Mouse (Mus musculus) limb, embryonic 13.5 days (tissue): ENCODE results near the gene Gm20388. TPM values are rescaled to one million over a fixed set of nuclear protein-coding genes. Genes with fewer than 3 reads are reported as not detected.

ENCODE experiments used
- ATAC-seq: fragments of 200-750 bp; cut with Nextera tagmentation; 2 replicates; pipeline ENCODE4 v1.8.0; 2017; ENCODE audit warnings: low read depth, moderate number of reproducible peaks, moderate TSS enrichment; ENCODE audit not compliant: low FRiP score
- H3K27ac ChIP-seq: fragments of 300-500 bp; sonication (generic); 2 replicates; pipeline ENCODE4 v1.5.1; 2015; ENCODE audit warnings: inconsistent platforms, mild to moderate bottlenecking, moderate library complexity
- H3K27me3 ChIP-seq: fragments of 300-500 bp; sonication (generic); 2 replicates; pipeline ENCODE4 v1.6.1; 2015; ENCODE audit warnings: mild to moderate bottlenecking, inconsistent platforms
- H3K36me3 ChIP-seq: fragments of 300-500 bp; sonication (generic); 2 replicates; pipeline ENCODE4 v1.6.1; 2015; ENCODE audit warnings: inconsistent platforms, mild to moderate bottlenecking, moderate library complexity
- H3K4me1 ChIP-seq: fragments of 300-500 bp; sonication (generic); 2 replicates; pipeline ENCODE4 v1.6.1; 2015; ENCODE audit warnings: inconsistent platforms
- H3K4me2 ChIP-seq: fragments of 300-500 bp; sonication (generic); replicated peaks from 2 replicates; pipeline ENCODE4 v1.6.1; 2015; ENCODE audit warnings: inconsistent platforms, mild to moderate bottlenecking, moderate library complexity
- H3K4me3 ChIP-seq: fragments of 300-500 bp; sonication (generic); 2 replicates; pipeline ENCODE4 v1.5.1; 2015; ENCODE audit warnings: moderate library complexity, mild to moderate bottlenecking, inconsistent platforms
- H3K9ac ChIP-seq: fragments of 300-500 bp; sonication (generic); 2 replicates; pipeline ENCODE4 v1.6.1; 2015; ENCODE audit warnings: mild to moderate bottlenecking, inconsistent platforms
- H3K9me3 ChIP-seq: fragments of 300-500 bp; sonication (generic); 2 replicates; pipeline ENCODE4 v1.6.1; 2016; ENCODE audit warnings: inconsistent platforms
- WGBS: fragments of 180-500 bp; shearing (Covaris S2); methylation state at CpG from one replicate; pipeline ENCODE4 v1.1.7; 2015; 5-methylcytosine and 5-hydroxymethylcytosine counted together
- polyA plus RNA-seq: library from polyadenylated mRNA; unstranded; fragments of >200 nt; fragmentation: Nextera tagmentation; extraction: Ambion mirVana; gene quantifications from 2 replicates; pipeline ENCODE4 v1.2.1, GENCODE M21; 2015

Gm20388 gene
- polyA plus RNA-seq, 1 experiment from 2014 or later = 7.1 TPM

DNA sequence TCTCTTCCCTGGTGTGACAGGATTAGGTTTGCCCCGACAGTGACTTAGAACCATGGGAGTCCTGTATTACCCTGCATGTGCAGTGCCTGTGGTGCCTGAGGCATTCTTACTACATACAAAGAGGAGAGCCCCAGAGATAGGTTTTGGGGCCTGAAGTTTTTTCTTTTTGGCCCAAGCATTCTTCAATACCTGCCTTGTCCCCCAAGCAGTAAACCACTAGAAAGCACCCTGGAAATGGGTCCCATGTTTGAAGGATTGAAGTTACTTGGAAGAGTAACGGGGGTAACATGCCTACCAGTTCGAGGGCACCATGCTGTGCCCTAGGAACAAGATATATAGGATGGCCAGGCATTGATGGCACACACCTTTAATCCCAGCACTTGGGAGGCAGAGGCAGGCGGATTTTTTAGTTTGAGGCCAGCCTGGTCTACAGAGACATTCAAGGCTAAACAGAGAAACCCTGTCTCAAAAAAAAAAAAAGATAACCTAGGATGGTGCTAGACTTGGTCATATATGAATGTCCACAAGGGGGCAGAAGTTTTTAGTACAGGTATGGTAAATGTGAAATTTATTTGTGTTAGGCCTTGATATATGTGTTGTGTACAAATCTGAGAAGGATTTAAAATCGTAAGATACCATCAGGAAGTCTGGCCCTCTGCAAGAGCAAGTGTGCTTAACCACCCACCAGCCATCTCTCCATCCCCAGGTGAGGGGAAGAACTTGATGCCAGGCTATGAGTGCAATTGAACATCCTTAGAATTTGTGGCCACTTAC is 3195.1 kb downstream of the Gm20388 start:
- Histone ChIP-seq H3K9me3 (no peaks in the 10 kb centered on the region), H3K4me1 (peaks cover 16% of the 10 kb centered on the region), H3K9ac (no peak overlapping the region), H3K27me3 (no peaks in the 10 kb centered on the region), H3K4me2 (no peak overlapping the region), H3K36me3 (peaks cover 26% of the 10 kb centered on the region), H3K27ac (no peak overlapping the region), H3K4me3 (no peak overlapping the region)
- 70% methylated on average over 5 of the region's 5 CpGs for WGBS
- no peak for ATAC-seq

DNA sequence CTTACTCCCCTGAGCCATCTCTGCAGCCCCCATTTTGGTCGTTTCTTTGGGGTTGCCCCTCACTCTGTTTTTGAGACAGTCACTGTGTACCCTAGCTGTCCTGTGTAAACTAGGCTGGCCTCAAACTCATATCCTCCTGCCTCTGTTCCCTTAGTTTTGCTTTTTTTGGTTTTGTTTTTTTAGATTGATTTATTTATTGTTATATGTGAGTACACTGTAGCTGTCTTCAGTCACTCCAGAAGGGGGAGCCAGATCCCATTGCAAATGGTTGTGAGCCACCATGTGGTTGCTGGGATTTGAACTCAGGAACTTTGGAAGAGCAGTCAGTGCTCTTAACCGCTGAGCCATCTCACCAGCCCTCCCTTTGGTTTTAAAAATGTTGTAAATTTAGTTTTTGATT is 3195.9 kb downstream of the Gm20388 start:
- 43% methylated on average over 2 of the region's 2 CpGs for WGBS
- ATAC-seq = no peak
- no peaks in the 10 kb centered on the region for H3K9me3 ChIP-seq

DNA sequence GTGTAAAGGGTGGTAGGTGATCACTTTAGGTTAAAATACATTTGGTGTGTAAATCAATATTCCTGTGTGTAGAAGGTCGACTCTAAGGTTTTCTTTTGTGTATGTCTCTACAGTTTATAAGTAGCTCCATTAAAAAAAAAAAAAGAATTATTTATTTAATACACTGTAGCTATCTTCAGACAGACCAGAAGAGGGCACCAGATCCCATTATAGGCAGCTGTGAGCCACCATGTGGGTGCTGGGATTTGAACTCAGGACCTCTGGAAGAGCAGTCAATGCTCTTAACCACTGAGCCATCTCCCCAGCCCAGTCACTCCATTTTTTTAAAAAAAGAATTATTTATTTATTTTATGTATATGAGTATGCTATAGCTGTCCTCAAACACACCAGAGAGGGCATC is 3197.4 kb downstream of the Gm20388 start:
- Histone ChIP-seq H3K27ac (no peak overlapping the region), H3K9me3 (no peaks in the 10 kb centered on the region), H3K27me3 (no peaks in the 10 kb centered on the region), H3K4me3 (no peak overlapping the region), H3K36me3 (peaks cover 26% of the 10 kb centered on the region), H3K4me1 (peaks cover 13% of the 10 kb centered on the region), H3K9ac (no peak overlapping the region), H3K4me2 (no peak overlapping the region)
- ATAC-seq = no peak
- 71% methylated on average over 1 of the region's 1 CpGs for WGBS

More for the DNA sequence above, 3195.9 kb downstream of the Gm20388 start:
- H3K4me3 ChIP-seq = no peak overlapping the region
- H3K4me2 ChIP-seq = no peak overlapping the region
- peaks cover 16% of the 10 kb centered on the region for H3K4me1 ChIP-seq
- no peaks in the 10 kb centered on the region for H3K27me3 ChIP-seq
- no peak overlapping the region for H3K9ac ChIP-seq
- peaks cover 26% of the 10 kb centered on the region for H3K36me3 ChIP-seq
- H3K27ac ChIP-seq = no peak overlapping the region

DNA sequence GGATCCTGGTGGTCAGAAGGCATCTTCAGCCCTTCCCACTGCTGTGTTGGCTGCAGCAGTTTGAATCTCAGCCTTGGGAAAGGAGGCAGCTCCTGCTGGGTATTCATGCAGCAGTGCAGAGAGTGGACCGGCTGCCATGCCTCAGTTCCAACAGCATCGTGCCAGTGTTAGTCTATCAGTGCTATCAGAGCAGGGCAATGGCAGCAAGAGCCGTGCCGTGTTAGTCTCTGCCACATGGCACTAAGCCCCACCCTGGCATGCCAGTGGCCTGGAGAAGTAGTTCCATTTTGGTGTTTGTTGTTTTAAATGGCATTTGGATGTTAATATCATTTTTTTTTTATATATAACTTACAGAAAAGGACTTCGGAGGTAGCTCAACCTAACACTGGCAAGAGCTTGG is 3198.3 kb downstream of the Gm20388 start:
- Histone ChIP-seq H3K4me1 (peaks cover 5% of the 10 kb centered on the region), H3K36me3 (peaks cover 17% of the 10 kb centered on the region), H3K27ac (no peak overlapping the region), H3K9ac (no peak overlapping the region), H3K27me3 (no peaks in the 10 kb centered on the region), H3K4me3 (no peak overlapping the region), H3K9me3 (no peaks in the 10 kb centered on the region), H3K4me2 (no peak overlapping the region)
- 84% methylated on average over 5 of the region's 5 CpGs for WGBS
- ATAC-seq = no peak

DNA sequence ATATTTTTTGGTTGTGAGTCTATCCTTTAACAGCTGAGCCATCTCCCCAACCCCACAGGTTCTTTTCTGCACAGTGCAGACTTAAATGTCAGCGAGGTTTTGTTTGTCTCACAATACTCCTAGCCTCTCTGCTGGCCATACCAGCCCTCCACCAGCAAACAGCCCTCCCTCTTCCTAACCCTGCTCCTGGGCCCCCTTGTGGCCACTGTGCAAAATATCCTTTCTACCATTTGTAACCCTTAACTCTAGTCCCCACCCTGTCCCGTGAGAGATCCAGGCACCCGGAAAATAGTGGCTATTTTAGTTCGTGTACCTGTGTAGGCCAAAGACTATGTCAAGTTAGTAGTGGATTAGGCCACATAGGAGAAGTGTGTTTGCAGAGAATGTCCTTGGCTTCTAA is 3200.0 kb downstream of the Gm20388 start:
- Histone ChIP-seq H3K4me1 (no peaks in the 10 kb centered on the region), H3K27ac (no peak overlapping the region), H3K9me3 (no peaks in the 10 kb centered on the region), H3K27me3 (peaks cover 2% of the 10 kb centered on the region), H3K4me3 (no peak overlapping the region), H3K9ac (no peak overlapping the region), H3K4me2 (no peak overlapping the region), H3K36me3 (peaks cover 1% of the 10 kb centered on the region)
- 24% methylated on average over 4 of the region's 4 CpGs for WGBS
- 0 out of 2 replicates have a peak, but pooled peaks have one; percentile 66 for ATAC-seq

DNA sequence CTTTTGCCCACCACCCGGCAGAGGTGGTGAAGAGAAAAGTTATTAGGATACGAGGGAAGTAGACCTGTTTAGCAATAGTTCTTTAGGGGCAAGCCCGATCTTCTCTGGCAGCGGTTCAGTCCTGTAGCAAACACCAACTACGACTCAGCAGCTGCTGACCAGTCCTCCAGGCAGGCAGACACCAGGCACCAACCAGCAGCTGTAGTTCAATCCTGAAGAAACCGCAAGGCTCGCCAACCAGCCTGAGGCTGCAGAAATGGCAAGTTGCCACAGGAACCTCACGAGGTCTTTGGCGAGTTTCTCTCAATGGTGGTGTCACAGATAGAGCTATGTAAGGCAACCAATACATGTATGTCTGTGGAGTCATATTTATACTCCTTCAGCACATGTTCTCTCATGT is 3202.3 kb downstream of the Gm20388 start:
- Histone ChIP-seq H3K36me3 (no peaks in the 10 kb centered on the region), H3K9ac (no peak overlapping the region), H3K4me1 (peaks cover 14% of the 10 kb centered on the region), H3K27me3 (peaks cover 24% of the 10 kb centered on the region), H3K9me3 (no peaks in the 10 kb centered on the region), H3K27ac (no peak overlapping the region), H3K4me2 (no peak overlapping the region), H3K4me3 (no peak overlapping the region)
- ATAC-seq = no peak
- 72% methylated on average over 9 of the region's 9 CpGs for WGBS

DNA sequence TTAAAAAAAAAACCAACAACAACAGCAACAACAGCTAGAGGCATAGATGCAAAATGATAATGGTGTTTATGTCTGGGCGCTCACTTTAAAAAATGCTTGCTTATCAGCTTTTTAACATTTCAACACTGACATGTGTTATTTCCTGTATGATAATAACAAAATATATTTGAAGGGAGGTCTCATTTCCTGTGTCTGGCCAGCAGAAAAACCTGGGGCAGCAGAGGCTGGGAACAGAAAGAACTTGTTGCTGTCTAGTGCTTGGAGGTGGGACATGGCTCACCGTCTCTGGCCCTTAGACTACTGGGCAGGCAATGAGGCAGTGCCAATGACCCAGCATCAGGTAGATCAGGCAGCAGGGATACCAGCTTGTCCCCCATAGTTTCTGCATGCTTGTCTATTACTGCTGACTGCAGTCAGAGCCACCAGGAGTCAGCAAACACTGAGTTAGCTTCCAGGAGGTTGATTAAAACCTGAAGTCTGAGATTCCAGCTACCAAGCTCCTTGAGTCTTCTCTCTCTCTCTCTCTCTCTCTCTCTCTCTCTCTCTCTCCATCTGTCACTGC is 3203.3 kb downstream of the Gm20388 start:
- Histone ChIP-seq H3K9me3 (no peaks in the 10 kb centered on the region), H3K9ac (peak overlapping the region; percentile 8; the same call in 1 of the 2 replicates), H3K27ac (no peak overlapping the region), H3K4me2 (no peak overlapping the region), H3K36me3 (no peaks in the 10 kb centered on the region), H3K27me3 (peaks cover 35% of the 10 kb centered on the region), H3K4me1 (peaks cover 17% of the 10 kb centered on the region), H3K4me3 (no peak overlapping the region)
- no peak for ATAC-seq
- 67% methylated on average over 2 of the region's 2 CpGs for WGBS

DNA sequence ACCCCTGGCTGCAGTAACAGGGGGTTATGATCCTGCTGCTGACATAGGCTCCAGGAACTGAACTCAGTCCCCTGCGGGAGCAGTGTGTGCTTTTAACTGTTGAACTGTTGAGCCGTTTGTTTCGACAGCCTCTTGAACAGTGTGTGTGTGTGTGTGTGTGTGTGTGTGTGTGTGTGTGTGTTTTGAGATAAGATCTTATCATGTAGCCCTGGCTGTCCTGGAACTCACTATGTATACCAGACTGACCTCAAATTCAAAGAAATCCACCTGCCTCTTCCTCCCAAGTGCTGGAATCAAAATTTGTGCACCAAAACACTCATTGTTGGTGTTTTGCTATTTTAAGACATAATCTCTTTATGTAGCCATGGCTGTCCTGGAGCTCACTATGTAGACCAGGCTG is 3204.0 kb downstream of the Gm20388 start:
- H3K4me2 ChIP-seq = no peak overlapping the region
- no peak overlapping the region for H3K27ac ChIP-seq
- H3K27me3 ChIP-seq = peaks cover 42% of the 10 kb centered on the region
- ATAC-seq = no peak
- WGBS = 67% methylated on average over 3 of the region's 3 CpGs
- H3K36me3 ChIP-seq = no peaks in the 10 kb centered on the region
- H3K9ac ChIP-seq = no peak overlapping the region
- peaks cover 17% of the 10 kb centered on the region for H3K4me1 ChIP-seq
- H3K9me3 ChIP-seq = no peaks in the 10 kb centered on the region
- no peak overlapping the region for H3K4me3 ChIP-seq

DNA sequence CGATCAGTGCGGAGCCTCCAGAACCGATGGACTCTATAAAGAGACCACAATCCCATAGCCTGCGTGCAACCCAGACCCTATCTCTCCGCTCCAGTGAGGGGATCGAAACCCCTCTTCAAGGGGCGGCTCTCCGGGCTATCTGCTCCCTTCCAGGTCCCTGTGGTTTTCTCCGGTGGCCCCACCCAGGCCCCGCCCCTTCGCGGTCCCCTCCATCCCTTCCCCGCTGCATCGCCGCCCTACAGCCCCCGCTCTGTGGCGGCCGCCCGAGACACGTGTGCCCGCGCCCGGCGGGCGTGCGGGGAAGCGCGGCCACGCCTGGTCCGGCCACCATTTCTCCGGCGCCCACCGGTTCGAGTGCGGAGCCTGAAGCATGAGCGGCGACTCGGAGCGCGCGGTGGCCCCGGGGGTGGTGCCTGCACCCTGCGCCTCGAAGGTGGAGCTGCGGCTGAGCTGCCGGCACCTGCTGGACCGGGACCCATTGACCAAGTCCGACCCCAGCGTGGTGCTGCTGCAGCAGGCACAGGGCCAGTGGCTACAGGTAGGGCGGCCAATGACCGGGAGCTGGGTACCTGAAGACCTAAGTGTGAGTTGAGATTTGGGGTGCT is 3206.6 kb downstream of the Gm20388 start, which contains the start of gene Cpne7:
Cpne7 (plus strand) TSS at position 248 of the 605 bp plus-strand sequence.
- no peaks in the 10 kb centered on the region for H3K9me3 ChIP-seq
- peak within 1 kb of the TSS; percentile 49 for H3K4me3 ChIP-seq
- H3K27ac ChIP-seq = no peak within 1 kb of the TSS
- peaks cover 57% of the 10 kb centered on the region for H3K27me3 ChIP-seq
- peak within 1 kb of the TSS; percentile 59 for H3K9ac ChIP-seq
- no peaks in the 10 kb centered on the region for H3K36me3 ChIP-seq
- no peak for ATAC-seq
- WGBS = under 1% methylated on average over 48 of the region's 51 CpGs
- peaks cover 17% of the 10 kb centered on the region for H3K4me1 ChIP-seq
- peak within 1 kb of the TSS; percentile 87 for H3K4me2 ChIP-seq

DNA sequence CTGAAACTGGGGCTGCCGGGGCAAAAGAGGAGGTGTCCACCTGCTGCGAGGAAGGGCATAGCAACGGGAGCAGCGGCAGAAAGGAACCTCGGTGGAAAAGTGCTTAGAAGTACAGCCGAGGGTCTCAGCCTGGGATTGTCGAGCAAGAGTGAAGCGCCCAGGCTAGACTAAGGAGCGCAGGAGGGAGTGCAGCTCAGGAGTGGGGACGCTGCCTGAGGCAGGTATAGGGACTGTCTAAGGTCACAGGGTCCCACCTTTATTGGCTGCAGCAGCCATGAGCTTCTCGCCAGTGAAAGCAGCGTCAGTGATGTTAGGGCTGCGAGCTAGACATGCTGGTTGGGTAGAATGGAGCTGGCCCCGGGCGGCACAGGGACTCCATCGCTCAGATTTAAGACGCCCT is 3207.1 kb downstream of the Gm20388 start:
- Histone ChIP-seq H3K9me3 (no peaks in the 10 kb centered on the region), H3K27ac (no peak overlapping the region), H3K4me1 (peaks cover 17% of the 10 kb centered on the region), H3K4me2 (peak overlapping the region; percentile 87), H3K27me3 (peaks cover 62% of the 10 kb centered on the region), H3K9ac (peak overlapping the region; percentile 59), H3K36me3 (no peaks in the 10 kb centered on the region), H3K4me3 (peak overlapping the region; percentile 49)
- no peak for ATAC-seq
- 3% methylated on average over 17 of the region's 17 CpGs for WGBS

DNA sequence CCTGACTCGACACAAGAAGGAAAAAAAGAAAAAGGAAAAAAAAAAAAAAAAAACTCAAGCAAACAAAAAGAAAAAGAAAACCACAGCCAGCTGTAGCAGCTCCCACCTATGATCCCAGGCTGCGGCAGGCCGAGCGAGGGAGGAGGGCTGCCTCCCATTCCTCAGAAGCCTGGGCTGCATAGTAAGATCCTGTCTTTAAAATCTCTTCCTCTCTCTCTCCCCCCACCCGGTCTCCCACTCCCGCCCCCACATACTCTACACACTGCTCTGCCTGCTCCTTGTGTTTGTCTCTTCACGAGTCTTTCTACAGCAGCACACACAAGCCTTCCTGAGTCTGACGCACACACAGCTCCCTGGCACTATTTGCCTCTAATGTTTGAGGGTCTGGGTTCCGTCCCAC is 3211.4 kb downstream of the Gm20388 start:
- ATAC-seq = no peak
- Histone ChIP-seq H3K4me2 (no peak overlapping the region), H3K27me3 (peaks cover 78% of the 10 kb centered on the region), H3K4me1 (peaks cover 27% of the 10 kb centered on the region), H3K36me3 (no peaks in the 10 kb centered on the region), H3K27ac (no peak overlapping the region), H3K4me3 (no peak overlapping the region), H3K9me3 (no peaks in the 10 kb centered on the region), H3K9ac (0 out of 2 replicates have a peak overlapping the region, but pooled peaks have one; percentile 8)
- 60% methylated on average over 9 of the region's 9 CpGs for WGBS

DNA sequence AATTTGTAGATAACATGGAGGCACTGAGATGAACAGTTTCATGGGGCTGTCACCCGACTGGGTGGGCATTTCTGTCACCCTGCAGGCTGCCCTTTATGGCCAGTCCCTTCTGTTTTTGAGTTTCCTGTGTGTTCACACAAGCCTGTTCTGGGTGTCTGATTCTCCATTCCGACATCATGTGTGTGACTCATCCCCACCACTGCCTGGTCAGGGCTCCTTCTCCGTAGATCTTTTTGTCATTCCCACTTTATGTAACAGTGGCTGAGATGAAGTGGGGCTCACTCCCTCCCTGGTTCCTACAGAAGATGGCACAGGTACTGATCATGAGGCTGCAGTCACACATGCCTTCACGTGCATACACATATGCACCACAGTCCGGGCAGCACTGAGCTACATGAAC is 3212.0 kb downstream of the Gm20388 start:
- peaks cover 21% of the 10 kb centered on the region for H3K4me1 ChIP-seq
- H3K9ac ChIP-seq = no peak overlapping the region
- WGBS = 81% methylated on average over 5 of the region's 5 CpGs
- H3K36me3 ChIP-seq = no peaks in the 10 kb centered on the region
- H3K27ac ChIP-seq = no peak overlapping the region
- no peaks in the 10 kb centered on the region for H3K9me3 ChIP-seq
- H3K4me3 ChIP-seq = no peak overlapping the region
- no peak overlapping the region for H3K4me2 ChIP-seq
- ATAC-seq = no peak
- peaks cover 77% of the 10 kb centered on the region for H3K27me3 ChIP-seq
